Mouse (Mus musculus): ENCODE data around the gene Arrdc3. TPM values are rescaled to one million over a fixed set of nuclear protein-coding genes. Genes with fewer than 3 reads are reported as not detected.

The Arrdc3 gene
- polyA plus RNA-seq, 1 experiment from 2014 or later: 61.7 TPM

- Histone ChIP-seq H3K4me3 (ENCODE audit: low read depth, low read length) (no peak overlapping the region), H3K9ac (ENCODE audit: low read length) (no peak overlapping the region)
Measured at GRCm38 (mm10) chr13:80936426-80936825, 53.2 kb downstream of the Arrdc3 start.

GRCm38 (mm10) chr13:80939228-80939627 lies 56.0 kb downstream of the Arrdc3 start:
- Histone ChIP-seq H3K4me3 (ENCODE audit: low read depth, low read length) (no peak overlapping the region), H3K27ac (ENCODE audit: low read depth, low read length) (no peak overlapping the region), H3K27me3 (ENCODE audit: control insufficient read depth, insufficient read depth, low read length) (no peaks in the 10 kb centered on the region), H3K4me2 (ENCODE audit: low read depth) (no peak overlapping the region), H3K36me3 (ENCODE audit: control insufficient read depth, insufficient read depth, low read length) (no peaks in the 10 kb centered on the region), H3K4me1 (ENCODE audit: control insufficient read depth, insufficient read depth, low read length) (no peaks in the 10 kb centered on the region), H3K9ac (ENCODE audit: low read length) (no peak overlapping the region), H3K9me3 (ENCODE audit: control insufficient read depth, low read length) (no peaks in the 10 kb centered on the region)
- no peak for DNase-seq (ENCODE audit: low spot score)
- WGBS: 85% methylated on average over 4 of the region's 4 CpGs
- no peak for ATAC-seq (ENCODE audit: insufficient read depth, low FRiP score, low TSS enrichment)

More at GRCm38 (mm10) chr13:80936426-80936825, 53.2 kb downstream of the Arrdc3 start:
- no peak for DNase-seq (ENCODE audit: low spot score)
- ATAC-seq (ENCODE audit: insufficient read depth, low FRiP score, low TSS enrichment): no peak
- Histone ChIP-seq H3K4me1 (ENCODE audit: control insufficient read depth, insufficient read depth, low read length) (no peaks in the 10 kb centered on the region), H3K9me3 (ENCODE audit: control insufficient read depth, low read length) (no peaks in the 10 kb centered on the region), H3K4me2 (ENCODE audit: low read depth) (no peak overlapping the region), H3K27ac (ENCODE audit: low read depth, low read length) (no peak overlapping the region), H3K36me3 (ENCODE audit: control insufficient read depth, insufficient read depth, low read length) (no peaks in the 10 kb centered on the region), H3K27me3 (ENCODE audit: control insufficient read depth, insufficient read depth, low read length) (no peaks in the 10 kb centered on the region)
- WGBS: 84% methylated on average over 2 of the region's 2 CpGs

GRCm38 (mm10) chr13:80939866-80940265 lies 56.7 kb downstream of the Arrdc3 start:
- Histone ChIP-seq H3K4me1 (ENCODE audit: control insufficient read depth, insufficient read depth, low read length) (no peaks in the 10 kb centered on the region), H3K4me3 (ENCODE audit: low read depth, low read length) (no peak overlapping the region), H3K27ac (ENCODE audit: low read depth, low read length) (no peak overlapping the region), H3K4me2 (ENCODE audit: low read depth) (no peak overlapping the region), H3K36me3 (ENCODE audit: control insufficient read depth, insufficient read depth, low read length) (no peaks in the 10 kb centered on the region), H3K9me3 (ENCODE audit: control insufficient read depth, low read length) (no peaks in the 10 kb centered on the region), H3K27me3 (ENCODE audit: control insufficient read depth, insufficient read depth, low read length) (no peaks in the 10 kb centered on the region), H3K9ac (ENCODE audit: low read length) (no peak overlapping the region)
- ATAC-seq (ENCODE audit: insufficient read depth, low FRiP score, low TSS enrichment) (no peak), DNase-seq (ENCODE audit: low spot score) (no peak)
- 75% methylated on average over 1 of the region's 1 CpGs for WGBS

- ATAC-seq (ENCODE audit: insufficient read depth, low FRiP score, low TSS enrichment) (no peak), DNase-seq (ENCODE audit: low spot score) (no peak)
- H3K9me3 ChIP-seq (ENCODE audit: control insufficient read depth, low read length): no peaks in the 10 kb centered on the region
- no peak overlapping the region for H3K27ac ChIP-seq (ENCODE audit: low read depth, low read length)
- H3K9ac ChIP-seq (ENCODE audit: low read length): no peak overlapping the region
- no peak overlapping the region for H3K4me3 ChIP-seq (ENCODE audit: low read depth, low read length)
- H3K4me2 ChIP-seq (ENCODE audit: low read depth): no peak overlapping the region
- WGBS: 88% methylated on average over 5 of the region's 5 CpGs
- no peaks in the 10 kb centered on the region for H3K4me1 ChIP-seq (ENCODE audit: control insufficient read depth, insufficient read depth, low read length)
- no peaks in the 10 kb centered on the region for H3K36me3 ChIP-seq (ENCODE audit: control insufficient read depth, insufficient read depth, low read length)
- no peaks in the 10 kb centered on the region for H3K27me3 ChIP-seq (ENCODE audit: control insufficient read depth, insufficient read depth, low read length)
Measured at GRCm38 (mm10) chr13:80940421-80940820, 57.2 kb downstream of the Arrdc3 start.

GRCm38 (mm10) chr13:80940860-80941630 lies 57.9 kb downstream of the Arrdc3 start:
- no peak overlapping the region for H3K4me2 ChIP-seq (ENCODE audit: low read depth)
- H3K4me1 ChIP-seq (ENCODE audit: control insufficient read depth, insufficient read depth, low read length): no peaks in the 10 kb centered on the region
- H3K9ac ChIP-seq (ENCODE audit: low read length): no peak overlapping the region
- H3K4me3 ChIP-seq (ENCODE audit: low read depth, low read length): no peak overlapping the region
- no peak for ATAC-seq (ENCODE audit: insufficient read depth, low FRiP score, low TSS enrichment)
- H3K9me3 ChIP-seq (ENCODE audit: control insufficient read depth, low read length): no peaks in the 10 kb centered on the region
- DNase-seq (ENCODE audit: low spot score): no peak
- WGBS: 75% methylated on average over 10 of the region's 10 CpGs
- H3K27ac ChIP-seq (ENCODE audit: low read depth, low read length): no peak overlapping the region
- no peaks in the 10 kb centered on the region for H3K36me3 ChIP-seq (ENCODE audit: control insufficient read depth, insufficient read depth, low read length)
- H3K27me3 ChIP-seq (ENCODE audit: control insufficient read depth, insufficient read depth, low read length): no peaks in the 10 kb centered on the region

- Histone ChIP-seq H3K4me3 (ENCODE audit: low read depth, low read length) (no peak overlapping the region), H3K27me3 (ENCODE audit: control insufficient read depth, insufficient read depth, low read length) (no peaks in the 10 kb centered on the region), H3K36me3 (ENCODE audit: control insufficient read depth, insufficient read depth, low read length) (no peaks in the 10 kb centered on the region), H3K9me3 (ENCODE audit: control insufficient read depth, low read length) (no peaks in the 10 kb centered on the region), H3K4me2 (ENCODE audit: low read depth) (no peak overlapping the region), H3K9ac (ENCODE audit: low read length) (no peak overlapping the region), H3K4me1 (ENCODE audit: control insufficient read depth, insufficient read depth, low read length) (no peaks in the 10 kb centered on the region), H3K27ac (ENCODE audit: low read depth, low read length) (no peak overlapping the region)
- DNase-seq (ENCODE audit: low spot score) (no peak), ATAC-seq (ENCODE audit: insufficient read depth, low FRiP score, low TSS enrichment) (no peak)
Measured at GRCm38 (mm10) chr13:80944532-80944931, 61.3 kb downstream of the Arrdc3 start.

Data from neural tube, embryonic 11.5 days (tissue).